Mouse (Mus musculus): ENCODE results near the gene Egflam.

Gene Egflam

DNA sequence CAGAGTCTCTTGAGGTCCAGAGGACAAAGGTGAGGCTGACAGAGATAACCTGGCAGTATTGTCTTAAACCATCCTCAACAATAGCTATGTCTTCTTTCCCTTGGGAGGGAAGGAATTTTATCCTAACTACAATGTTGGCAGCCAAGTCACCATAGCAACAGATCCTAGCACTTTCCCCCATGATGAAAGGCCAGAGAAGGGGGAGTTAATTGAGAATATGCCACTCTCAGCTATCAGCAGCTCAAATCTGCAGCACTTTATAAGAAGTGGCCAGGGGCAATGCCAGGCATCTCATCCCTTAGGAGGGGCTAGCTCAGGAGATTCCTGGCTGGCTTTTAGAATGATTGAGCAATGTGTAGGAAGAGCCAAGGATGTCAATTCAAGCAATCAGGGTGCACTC is 105.3 kb downstream of the Egflam start:
- no peak for DNase-seq (ENCODE audit: low spot score)

DNA sequence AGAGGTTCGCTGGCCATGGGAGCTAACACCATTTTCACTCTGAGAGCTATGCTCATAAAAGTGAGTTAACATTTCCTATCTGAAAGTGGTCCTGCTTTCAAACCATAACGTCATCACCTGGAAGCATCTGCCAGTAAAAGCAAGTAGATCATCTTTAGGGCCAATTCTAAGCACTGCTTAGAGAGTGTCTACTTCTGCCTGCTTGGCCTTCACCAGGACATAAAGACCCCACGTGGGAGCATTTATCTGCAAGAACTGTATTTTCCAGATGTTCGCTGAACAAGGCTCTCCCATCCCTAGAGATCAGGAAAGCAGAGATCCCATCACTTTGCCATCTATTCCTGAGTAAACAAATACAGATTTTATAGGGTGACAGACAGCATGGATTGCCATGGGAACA is 108.2 kb downstream of the Egflam start:
- DNase-seq (ENCODE audit: low spot score), result no peak

- no peak for DNase-seq (ENCODE audit: low spot score)
Observed at GRCm38 (mm10) chr15:7289516-7289915, 108.7 kb downstream of the Egflam start.

DNA sequence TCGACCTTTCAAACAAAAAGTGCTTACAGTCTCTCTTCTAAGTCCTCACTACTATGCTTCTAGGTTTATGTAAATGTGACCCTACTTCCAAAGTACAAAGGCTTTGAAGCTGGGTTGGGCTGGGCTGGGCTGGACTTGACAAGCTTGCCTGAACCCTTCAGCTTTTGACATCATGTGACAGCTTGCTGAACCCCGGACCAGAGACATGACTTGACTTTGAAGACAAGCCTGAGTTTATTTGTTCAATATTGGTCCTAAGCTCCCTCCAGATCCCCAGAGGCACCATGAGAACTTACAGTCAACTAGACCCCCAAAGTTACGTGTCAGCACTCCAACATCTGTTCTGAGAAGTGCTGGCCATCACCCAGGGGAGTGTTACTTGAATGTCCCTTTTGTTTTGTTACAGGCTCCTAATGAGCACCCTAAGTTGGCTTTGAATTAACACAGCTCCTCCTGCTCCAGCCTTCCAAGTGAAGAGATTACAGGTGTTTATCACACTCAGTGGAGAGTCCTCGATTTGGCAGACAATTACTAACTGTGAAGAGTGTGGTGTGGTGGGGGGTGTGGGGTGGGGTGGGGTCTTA is 109.3 kb downstream of the Egflam start:
- DNase-seq (ENCODE audit: low spot score), result no peak

DNA sequence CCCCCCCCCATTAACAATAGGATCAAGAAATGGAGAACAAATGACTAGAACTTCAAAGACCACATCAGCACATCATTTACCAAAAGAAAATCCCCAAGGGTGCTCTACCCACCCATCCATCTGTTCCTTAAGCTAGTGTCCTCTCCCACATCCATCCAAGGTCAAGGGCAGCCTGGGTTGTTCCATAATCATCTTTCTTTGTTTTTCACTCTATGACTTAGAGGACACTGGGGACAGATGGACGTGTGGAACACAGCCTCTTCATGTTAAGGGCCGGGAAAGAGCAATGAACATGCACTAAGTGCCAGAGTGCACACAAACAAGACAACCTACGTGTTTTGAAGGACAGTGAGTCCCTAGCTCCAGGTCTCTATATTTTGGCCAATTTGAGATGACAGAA is 110.3 kb downstream of the Egflam start:
- DNase-seq (ENCODE audit: low spot score), result no peak

DNA sequence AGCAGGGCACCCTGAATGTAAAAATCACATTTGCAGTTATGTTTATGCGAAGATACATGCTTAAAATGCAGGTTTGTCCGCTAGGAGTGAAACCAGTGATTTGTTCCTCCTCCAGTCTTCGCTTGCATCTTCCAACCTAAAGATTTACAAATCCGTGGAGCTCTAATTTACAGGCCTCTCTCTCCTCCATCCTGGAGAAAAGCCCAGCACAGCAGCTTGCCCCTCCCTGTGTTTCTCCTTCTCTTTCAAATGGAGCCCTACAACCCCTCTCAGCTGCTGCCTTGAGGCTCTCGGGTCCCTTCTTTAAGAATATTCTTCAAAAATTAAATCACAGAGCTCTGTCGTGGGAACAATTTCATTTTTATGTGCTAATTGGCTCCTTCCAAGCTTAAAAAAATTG is 116.6 kb downstream of the Egflam start:
- DNase-seq (ENCODE audit: low spot score), result no peak

DNA sequence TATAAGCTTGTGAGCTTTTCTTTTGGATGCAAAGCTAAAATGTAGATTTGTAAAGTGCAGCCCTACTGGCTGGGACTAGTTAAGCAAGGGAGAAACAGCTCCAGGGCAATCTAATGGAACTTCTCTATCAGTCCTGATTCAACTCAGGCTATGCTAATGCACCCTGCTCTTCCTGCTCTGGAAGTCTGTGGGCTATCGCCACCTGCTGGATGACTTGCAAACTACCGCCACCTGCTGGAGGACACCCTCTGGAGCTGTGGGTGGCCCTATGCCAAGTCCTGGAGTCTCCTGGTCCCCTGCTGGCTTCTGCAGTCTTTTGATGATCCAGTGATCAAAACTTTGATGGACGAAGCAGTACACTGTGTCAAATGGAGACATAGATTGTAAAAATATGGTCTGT is 134.4 kb downstream of the Egflam start:
- peak; percentile 44 for DNase-seq (ENCODE audit: low spot score)

GRCm38 (mm10) chr15:7263339-7263738 is 134.9 kb downstream of the Egflam start:
- no peak for DNase-seq (ENCODE audit: low spot score)

DNA sequence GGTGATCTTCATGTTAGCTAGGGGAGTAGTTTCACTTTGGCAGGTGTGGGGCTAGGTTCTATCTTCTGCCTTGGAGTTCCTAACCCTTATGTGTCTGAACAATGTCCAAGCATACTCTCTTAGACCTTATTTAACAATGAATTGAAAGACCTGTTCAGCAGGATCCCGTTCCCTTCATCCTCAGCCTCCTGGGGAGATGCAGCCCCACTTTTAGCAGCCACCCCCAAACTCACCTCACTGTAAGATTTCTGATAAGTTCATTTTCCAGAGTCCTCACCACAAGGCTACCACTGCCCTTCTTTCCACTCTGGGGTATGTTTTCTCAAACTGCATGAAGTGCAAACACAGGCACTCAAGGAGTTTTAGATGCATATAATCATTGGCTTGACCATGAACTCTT is 136.8 kb downstream of the Egflam start:
- DNase-seq (ENCODE audit: low spot score), result no peak

DNA sequence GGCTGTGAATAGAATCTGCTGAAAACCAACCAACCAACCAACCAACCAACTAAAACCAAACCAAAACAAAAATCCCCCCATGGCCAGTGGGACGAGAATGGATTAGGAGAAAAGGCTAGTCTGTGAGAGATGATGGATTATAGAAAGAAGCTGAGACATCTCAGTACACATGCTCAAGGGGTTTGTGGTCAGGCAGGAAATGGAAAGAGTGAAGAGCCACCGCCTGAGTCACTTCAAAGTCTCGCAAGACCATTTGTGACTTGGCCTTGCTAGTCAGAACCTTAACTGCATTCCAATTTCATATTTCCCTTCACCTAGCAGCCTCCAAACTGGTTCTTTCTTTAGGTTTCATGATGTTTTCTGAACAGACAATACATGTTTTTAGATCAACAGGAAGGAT is 141.6 kb downstream of the Egflam start:
- no peak for DNase-seq (ENCODE audit: low spot score)

DNA sequence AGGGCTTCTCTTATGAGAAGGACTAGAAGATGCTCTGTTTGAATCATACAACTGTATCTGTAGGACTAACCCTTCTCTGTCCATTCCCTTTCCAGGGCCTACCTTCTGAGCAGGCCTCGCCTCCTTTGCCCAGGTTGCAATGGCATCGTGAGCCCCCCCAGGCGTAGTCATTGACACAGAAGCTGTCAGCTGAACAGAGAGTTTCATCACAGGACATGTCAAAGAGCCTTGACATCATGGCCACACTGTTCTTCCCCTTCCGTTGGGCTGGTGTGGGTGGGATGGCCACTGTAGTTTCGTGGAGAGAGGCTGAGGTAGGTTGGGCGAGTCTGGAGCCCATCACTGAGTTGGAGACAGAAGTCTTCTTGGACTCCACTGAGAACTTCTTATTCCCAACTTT is 144.9 kb downstream of the Egflam start:
- no peak for DNase-seq (ENCODE audit: low spot score)

GRCm38 (mm10) chr15:7252106-7252636 is 146.0 kb downstream of the Egflam start:
- no peak for DNase-seq (ENCODE audit: low spot score)

DNA sequence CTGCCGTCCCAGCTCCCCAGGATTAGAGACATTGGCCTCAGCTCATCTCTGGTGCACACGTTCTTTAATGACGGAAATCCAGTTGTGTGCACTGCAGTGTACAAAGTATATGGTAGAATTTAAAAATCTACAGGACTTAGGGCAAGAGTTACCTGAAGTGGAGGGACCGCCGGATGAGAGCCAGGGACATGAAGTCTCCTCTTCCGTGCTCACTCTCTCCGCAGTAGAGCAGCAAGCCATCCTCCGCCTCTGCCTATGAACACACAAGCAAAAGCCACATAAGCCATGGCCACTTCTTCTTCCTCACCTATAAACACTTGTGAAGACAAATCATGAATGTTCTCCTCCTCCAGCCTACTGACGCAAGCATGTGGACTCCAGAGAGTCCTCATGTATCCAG is 147.2 kb downstream of the Egflam start:
- DNase-seq (ENCODE audit: low spot score), result no peak

DNA sequence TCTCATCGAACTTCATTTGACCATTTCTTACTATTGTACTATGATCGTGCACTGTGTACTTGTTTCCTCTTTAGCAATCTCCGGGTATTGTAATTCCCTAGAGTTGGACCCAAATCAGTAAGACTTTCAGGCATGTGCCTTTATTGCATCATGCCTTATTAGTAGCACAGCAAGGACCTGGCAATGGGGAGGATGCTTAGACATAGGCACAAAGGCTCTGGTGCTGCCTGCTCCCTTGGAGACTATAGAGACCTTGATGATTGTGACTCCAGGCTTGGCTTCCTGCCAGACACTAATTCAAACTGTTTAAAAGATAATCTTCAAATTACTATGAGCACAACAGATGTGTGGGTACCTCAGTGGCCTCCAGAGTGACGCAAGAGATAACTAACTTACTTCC is 149.0 kb downstream of the Egflam start:
- no peak for DNase-seq (ENCODE audit: low spot score)

GRCm38 (mm10) chr15:7247321-7247720 is 150.9 kb downstream of the Egflam start:
- DNase-seq (ENCODE audit: low spot score), result no peak

DNA sequence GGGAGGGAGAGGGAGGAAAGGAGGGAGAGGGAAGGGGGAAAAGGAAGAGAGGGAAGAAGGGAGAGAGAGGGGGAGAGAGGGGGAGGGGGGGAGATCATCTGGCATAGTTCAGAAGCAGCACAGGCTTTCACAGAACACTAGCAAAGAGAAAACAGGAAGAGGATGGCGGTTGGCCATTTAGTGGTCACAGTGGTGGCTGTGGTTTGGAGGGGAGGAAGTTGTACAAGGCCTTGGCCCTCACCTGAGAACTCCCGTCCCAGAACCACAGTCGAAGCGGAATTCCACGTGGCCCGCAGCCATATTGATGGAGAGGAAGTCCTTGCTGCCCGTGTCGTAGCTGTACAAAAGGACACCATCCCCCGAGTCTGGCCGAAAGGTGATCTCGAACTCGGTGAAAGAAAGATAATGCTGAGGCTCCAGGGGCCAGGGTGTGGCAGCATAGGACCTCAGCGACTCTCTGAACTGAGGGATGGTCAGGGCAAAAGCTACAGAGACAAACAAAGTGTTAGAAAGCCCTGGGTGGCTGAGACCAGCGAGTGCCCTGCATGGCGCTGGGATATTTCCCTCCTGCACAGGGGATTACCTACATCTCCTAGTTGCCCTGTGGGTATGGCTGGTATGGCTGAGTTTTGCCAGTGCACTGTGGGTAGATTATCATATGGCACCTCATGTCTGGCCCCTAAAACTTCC is 155.9 kb downstream of the Egflam start:
- no peak for DNase-seq (ENCODE audit: low spot score)

GRCm38 (mm10) chr15:7240950-7241349 is 157.2 kb downstream of the Egflam start:
- no peak for DNase-seq (ENCODE audit: low spot score)

DNA sequence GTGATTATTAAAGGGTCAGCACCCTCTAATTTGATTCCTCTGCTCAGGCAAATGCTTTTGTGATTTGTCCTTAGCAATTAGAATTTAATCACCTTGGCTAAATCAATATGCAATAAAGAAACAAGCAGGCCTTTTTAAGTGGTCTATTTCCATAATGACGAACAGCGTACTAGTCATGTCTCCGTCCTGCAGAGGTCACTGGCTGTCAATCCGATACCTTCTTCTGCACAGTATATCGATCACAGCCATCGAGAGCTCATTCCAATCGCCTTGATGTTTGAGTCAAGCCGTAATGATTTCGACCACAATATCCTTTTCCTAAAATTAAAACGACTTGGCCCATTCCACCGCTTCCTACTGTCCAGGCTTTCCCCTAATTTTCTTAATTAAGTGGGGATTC is 158.3 kb downstream of the Egflam start:
- no peak for DNase-seq (ENCODE audit: low spot score)

DNA sequence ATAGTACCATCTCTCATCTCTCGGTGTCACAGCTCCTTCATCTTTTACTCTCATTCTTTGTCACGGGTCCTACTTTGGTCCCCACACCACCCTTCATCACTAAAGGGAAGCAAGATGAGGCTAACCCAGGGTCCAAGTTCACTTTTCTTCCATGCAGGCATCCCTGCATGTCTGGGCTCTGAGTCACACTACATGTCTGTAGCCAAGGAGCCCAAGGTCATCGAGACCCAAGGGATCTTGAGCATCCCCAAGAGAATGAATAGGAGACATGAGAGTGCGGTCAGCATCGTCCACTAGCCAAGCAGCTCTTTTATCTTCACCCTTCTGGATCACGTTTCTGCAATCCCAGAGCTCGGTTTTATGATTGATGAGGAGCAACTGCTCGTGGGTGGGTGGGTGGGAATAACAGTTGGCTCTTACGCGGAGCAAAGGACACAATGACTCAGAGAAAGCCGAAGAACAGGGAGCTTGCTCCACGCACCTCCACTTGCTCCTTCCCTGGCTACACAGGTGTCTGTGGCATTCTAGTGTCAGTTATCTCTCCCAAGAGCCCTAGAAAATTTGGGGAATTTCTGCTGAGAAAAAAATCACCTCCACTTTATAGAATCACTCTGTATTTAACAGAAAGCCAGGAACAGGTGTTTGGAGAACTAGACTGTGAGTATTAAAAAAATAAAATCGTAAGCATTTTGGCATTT is 164.7 kb downstream of the Egflam start:
- DNase-seq (ENCODE audit: low spot score), result no peak

DNA sequence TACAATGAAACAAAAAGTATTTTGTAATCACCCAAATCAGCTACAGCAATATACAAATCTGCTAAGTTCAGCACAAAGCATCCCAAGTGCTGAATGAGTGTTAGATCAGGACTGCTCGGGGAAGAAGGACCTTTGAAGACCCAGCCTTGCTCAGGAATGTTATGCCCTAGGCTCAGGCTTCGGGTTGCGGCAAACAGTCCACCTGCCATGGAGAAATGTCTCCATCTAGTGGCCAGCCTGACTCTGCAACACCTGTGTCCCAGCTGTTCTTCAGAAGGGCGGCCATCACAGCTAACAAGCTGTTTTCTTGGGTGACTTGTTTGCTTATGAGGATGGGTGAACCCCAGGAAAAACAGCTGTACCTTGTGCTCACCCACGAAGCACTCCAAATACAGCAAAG is 172.0 kb downstream of the Egflam start:
- DNase-seq (ENCODE audit: low spot score), result peak; percentile 74

GRCm38 (mm10) chr15:7224151-7224775 is 173.9 kb downstream of the Egflam start:
- no peak for DNase-seq (ENCODE audit: low spot score)

DNA sequence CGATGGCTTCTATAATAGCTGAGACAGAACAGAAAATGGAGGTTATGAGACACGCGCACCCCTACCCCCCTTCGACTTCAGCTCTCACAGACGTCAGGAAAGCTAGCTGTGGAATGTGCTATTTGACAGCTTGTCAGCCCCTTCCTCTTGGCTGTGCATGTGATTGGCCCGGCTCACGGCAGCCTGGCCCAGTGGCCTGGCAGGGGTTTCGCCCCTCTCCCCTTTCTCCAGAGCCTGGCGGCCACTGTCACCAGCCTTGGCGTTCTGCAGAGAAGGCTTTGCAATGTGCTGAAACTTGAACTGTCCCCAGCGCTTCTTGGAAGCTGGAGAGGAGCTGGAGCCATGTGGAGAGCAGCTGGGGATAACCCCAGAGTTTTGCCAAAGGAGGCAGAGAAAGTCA is 175.4 kb downstream of the Egflam start:
- no peak for DNase-seq (ENCODE audit: low spot score)

GRCm38 (mm10) chr15:7217273-7217598 is 181.0 kb downstream of the Egflam start:
- DNase-seq (ENCODE audit: low spot score), result no peak
